Mouse (Mus musculus) Muller cell, postnatal 12 days (primary cell): ENCODE results near the gene Mosmo.
A peak's percentile ranks its signal among the peaks of the same experiment; 100 is the strongest.
"Not testable (repeated sequence)": the region's sequence is repeated elsewhere in the genome, so short reads cannot be mapped to it uniquely, and the experiment has no call there.

Source experiments
- DNase-seq: peaks from one replicate; pipeline ENCODE4 v3.0.0-alpha.2; 2015; ENCODE audit errors: inconsistent ontology term

Mosmo gene

DNA sequence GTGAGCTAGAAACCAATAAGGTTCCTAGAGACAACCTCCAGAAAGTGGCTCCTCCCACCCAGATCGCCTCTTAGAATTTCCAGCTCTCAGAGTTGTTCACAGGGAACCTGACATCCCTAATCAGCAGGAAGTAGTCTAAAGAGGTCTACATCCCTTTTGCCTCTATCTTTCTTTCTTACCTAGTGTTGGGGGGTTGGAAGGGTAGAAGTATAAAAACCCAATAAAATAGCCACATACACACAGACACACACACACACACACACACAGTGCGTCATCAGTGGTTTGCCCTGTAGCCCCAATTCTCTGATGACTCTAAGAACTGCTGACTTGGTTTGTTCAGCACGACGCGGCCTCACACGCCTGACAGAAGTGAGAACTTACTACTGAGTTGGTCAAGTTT, 22.2 kb downstream of the Mosmo start:
- no peak for DNase-seq

DNA sequence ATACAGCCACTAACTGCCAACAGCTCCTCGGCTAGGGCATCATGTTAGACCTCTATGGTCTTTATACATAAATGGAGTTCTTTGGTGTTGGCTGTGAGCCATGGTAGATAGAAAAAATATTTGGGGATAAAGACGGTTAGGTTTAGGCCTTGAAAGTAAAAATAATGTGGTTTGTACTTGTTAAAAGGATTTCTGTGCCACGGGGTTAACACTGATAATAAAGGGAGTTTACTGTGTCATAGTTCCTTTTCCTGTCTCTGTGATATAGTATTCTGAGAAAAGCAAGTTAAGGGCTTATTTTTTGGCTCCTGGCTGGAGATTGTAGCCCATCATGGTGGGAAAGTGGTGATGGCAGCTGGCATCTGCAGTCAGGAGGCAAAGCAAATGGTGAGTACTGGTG, 26.5 kb downstream of the Mosmo start:
- no peak for DNase-seq

DNA sequence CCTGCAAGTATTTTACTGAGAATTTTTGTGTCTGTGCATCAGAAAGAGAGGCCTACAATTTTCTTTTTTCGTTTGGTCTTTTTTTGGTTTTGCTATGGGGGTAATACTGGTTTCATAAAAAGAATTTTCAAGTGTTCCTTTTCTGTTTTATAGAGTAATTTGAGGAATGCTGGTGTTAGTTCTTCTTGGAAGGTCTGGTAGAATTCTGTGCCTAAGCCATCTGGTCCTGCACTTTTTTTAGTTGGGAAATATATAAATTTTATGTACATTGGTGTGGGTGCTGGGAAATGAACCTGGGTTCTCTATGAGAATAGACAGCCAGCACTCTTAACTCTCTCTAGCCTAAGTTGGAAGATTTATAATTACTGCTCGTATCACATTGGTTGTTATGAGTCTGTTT, 34.7 kb downstream of the Mosmo start:
- DNase-seq, result no peak

DNA sequence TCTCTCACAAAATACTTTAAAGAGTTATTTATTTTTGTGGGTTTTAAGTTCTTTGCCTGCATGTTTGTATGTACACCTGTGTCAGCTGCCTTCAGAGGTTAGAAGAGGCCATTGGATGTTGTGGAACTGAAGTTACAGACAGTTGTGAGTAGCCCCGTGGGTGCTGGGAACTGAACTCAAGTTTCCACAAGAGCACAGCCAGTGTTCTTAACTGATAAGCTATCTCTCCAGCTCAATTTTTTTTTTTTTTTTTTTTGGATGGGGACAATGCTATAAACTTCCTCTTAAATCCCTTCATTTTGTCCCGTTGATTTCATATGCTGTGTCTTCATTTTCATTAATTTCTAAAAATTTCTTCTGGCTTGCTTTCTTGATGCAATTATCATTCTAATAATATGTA, 35.8 kb downstream of the Mosmo start:
- no peak for DNase-seq

DNA sequence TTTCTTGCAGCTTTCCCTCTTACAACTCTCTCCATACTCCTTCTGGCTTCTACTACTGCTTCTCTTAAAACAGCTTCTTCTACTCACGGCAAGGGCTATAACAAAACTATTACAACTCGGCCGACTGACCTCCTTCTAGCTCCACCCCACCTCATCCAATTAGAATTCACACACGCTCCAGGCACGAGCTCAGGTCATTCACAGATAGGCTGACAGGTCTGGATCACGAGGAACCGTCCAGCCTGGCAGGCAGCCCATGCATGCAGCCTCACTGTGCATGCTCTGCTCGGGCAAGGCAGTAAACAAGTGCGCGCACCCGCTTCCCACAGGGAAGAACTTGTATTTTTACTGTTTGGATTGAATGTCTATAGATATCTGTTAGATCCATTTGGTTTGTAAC, 36.5 kb downstream of the Mosmo start:
- not testable (repeated sequence) for DNase-seq

DNA sequence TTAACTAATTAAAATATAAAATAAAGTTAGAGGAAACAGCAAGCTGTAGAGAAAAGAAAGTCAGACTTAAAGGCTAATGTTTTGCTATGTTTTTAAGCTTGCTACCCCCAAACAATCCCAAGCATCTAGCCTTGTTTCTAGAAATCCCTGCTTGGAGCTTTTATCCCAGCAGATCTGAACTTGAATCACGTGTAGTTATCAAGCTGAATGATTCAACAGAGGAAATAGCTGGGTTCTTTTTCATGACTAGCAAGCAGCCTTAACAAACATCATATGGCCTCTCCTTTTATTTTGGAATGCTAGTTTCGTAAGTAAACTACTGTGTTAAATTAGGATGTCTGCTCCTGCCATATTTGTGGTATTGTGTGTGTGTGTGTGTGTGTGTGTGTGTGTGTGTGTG, 39.8 kb downstream of the Mosmo start:
- DNase-seq, result no peak

DNA sequence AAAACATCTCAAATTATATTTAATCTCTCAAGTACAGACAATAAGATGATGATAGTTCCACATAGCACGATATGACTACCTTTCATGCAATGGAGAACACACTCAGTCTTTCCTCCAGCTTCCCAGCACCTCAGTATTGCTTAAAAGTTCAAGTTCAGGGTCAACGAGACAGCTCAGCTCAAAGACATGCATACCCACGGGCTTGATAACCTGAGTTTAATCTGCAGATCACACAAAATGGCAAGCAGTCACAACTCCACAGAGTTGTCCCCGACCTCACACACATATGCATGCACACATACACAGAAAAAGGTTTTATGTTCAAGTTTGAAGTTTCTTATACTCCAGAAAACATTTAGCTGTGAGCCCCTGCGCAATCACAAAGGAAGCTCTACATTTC, 43.6 kb downstream of the Mosmo start:
- DNase-seq, result no peak

DNA sequence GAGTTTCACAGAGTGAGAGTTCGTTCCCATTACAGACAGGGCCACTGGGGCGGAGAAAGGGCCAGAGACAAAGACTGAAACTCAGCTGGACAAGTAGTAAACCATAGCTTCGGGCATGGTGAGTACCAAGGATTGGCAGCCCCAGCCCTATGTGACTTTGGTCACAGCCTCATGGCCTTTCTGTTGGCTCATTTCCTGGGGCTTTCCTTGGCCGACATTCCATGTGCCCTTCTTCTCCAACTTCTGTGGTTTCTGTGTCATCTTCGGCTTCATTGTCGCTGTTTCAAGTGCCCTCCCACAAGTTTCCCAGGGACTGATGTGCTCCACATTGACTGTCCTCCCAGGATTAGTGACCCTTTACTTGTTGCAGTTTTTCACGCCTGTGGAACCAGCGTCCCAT, 44.0 kb downstream of the Mosmo start:
- DNase-seq, result peak; percentile 69

DNA sequence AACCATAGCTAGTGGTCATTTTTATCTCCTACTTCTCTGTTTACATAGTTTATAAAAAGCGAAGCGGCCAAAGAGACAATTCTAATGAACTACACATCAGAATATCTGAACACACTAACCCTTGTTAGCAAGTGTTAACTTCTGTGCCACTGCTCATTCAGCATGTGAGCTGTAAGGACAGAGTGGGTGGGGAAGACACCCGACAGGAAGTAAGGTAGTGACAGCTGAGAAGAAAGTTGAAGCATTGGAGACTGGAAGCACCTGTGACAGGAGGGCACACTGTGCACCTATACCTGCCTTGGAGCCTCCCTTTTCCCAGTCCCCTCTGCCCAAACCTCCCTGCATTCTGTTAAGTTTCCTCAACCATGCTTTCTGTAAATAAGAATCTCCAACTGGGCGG, 44.6 kb downstream of the Mosmo start:
- DNase-seq, result no peak

DNA sequence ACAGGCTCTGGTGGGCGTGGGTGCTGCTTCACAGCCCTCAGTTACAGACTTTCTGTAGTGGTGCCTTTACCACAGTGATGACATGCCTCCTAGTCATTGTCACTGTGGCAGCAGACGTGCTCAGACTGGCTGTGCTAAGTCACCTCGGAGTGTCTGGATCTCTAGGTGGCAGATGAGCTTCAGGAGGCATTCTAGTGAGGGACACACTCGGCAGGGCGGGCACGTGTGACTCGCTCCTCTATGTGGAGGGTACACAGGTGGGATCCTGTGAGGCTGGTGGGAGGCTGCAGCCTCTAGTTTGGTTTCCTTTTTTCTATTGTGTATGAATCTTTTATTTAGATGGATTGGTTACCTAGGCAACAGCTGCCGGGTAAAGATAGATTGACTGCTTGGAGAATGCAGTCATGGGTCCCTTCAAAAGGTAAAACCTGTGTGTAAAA, 45.4 kb downstream of the Mosmo start:
- peak; percentile 8 for DNase-seq

DNA sequence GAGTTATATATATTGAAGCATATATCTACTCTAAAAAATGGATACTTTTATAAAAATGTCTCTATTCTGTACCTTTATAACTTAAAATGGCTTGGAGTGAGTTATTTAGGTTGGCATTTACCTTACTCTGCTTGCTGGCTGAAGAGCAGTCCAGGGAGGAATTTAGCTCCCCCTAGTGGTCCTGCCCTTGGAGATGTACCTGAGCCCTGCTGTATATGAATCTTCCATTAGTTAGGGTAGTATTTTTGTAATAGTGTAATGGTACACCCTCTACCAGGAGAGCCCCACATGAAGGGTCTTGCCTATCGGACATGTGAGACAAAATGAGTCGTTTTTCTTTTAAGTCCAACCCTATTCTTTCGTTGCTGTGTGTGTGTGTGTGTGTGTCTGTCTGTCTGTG, 50.2 kb downstream of the Mosmo start:
- no peak for DNase-seq

DNA sequence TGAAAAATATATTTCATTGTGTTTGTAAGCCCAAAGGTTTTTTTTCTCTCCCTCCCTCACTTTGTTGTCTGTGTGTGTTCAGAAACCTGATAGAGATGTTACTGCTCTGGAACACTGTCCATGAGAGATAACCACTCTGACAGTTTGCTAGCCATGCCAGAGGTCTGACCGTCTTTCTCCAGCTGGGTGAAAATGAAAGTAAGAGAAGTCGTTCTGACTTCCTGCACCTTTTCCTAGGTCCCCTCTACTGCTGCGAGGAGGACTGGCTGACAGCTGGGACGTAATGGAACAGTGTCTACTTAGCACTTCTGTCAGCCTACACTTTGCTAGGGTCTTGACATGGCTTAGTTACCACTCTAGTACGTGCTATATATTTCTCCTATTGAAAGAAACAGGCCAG, 52.2 kb downstream of the Mosmo start:
- no peak for DNase-seq

DNA sequence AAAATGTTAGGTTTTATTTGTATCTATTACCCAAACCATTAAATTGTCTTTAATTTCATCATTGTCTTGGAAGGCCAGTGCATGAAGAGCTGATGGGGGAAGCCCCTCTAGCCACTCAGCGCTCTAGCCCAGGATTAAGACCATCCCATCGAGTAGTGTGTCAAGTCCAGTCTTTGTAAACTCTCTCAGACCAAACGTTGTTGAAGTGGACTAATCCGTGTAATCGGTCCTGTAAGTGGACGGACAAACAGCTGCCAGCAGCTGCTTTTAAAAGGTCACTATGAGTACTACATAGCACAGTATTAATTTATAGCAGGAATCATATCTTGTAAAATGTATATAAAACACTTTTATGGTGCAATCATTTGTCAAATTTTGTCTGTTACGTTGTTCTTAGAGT, 55.5 kb downstream of the Mosmo start:
- DNase-seq, result no peak

DNA sequence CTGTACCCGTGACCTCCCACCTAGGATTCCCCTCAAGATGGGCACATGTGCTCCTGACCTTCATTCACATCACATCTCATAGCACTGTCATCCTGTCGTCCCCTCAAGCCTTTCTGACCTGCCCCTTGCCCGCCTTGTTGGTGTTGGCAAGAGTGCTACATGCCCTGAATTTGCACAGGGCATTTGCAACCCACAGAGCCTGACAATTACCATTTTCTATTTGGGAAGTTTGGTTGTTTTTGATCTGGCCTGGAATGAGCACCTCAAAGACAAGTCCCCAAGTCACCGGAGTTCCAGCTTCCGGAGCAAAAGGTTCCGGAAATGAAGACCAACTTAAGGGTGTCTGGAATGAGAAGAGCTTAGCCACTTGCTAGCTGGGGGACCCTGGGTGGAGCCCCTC, 61.6 kb downstream of the Mosmo start, which contains the start of gene Vwa3a:
Gene Vwa3a (plus strand): TSS at position 301 of the 400 bp plus-strand sequence.
- DNase-seq, result no peak

DNA sequence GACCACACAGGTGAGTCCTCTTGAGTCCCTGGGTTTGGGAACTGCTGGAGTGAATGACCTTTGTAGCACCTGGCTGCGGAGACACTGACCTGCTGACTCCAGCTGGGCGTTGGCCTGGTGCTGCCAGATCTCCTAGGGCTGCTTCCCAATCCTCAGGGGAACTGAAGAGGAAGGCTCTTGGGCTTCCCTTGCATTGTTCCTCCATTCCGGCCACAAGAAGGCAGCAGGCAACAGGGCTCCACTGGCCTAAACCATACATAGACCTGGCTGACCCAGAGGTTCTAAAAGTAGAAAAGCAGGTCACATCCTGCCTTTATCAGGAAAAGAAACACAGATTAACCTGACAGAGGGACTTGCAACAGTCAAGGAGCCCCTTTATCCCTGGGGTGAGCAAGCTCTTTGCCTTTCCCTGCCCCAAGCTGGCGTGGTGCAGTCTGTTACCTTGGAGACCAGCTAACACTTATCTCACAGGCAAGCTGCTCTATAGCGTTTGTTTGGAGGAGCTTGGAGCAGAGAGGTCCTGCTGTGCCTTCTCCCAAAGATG, 62.2 kb downstream of the Mosmo start:
- DNase-seq, result no peak

DNA sequence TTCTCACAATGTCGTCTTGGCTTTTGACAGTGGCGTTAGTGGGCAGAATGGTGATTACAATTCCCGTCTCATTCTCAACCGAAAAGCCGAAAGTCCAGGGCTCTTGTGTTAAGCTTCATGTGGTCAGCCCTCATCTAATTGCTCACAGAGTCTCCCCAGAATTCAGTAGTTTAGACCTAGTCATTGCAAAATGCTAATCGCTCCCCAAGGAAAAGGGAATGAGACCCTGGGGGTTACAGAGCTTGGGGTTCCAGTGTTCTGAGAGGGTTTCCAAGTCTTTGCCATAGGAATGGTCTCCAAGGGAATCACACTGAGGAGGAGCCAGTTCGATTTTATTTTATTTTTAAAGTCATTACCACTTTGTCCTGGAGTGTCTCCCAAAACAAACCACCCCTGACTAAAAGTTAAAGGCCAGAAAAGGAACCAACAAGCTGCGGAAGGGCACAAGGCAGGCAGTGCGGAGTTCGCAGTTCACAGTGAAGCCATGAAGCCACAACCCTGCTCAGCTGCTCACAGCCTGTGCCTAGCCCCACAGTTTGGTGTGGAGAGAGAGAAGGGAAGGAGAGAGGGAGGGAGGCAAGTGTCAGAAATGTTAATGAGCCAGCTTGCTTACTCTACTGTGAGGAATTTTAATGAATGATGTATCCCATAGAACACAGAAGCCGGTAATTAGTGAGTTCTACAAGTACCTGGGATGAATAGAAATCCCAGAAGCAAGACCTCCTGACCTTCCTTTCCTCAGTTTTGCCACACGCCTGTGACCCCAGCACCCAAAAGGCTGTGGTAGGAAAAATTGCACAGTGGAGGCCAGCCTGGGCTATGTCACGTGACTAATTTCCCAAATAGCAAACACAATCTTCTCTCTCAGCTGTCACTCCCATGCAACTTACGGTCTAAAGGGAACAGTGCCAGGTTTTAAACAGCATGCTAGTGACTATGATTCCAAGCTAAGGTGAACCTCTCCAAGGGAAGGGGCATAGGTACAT, 66.2 kb downstream of the Mosmo start:
- DNase-seq, result peak; percentile 55

DNA sequence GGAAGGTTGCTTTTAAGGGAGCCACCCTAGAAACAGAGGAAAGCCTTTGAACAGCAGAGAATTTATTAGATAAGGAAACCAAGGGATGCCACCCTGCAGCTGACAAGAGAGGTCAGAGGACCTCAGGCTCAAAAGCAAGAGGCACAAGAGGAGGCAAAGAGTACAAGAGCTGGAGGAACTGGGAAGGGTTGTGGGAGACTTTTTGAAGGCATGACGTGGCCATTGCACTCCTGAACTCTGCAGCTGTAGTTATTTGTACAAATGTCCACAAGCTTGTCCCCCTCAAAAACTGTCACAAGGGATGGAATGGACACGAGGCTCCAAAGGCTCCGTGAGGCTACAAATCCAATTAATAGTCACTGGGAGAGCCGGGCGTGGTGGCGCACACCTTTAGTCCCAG, 67.2 kb downstream of the Mosmo start:
- no peak for DNase-seq

DNA sequence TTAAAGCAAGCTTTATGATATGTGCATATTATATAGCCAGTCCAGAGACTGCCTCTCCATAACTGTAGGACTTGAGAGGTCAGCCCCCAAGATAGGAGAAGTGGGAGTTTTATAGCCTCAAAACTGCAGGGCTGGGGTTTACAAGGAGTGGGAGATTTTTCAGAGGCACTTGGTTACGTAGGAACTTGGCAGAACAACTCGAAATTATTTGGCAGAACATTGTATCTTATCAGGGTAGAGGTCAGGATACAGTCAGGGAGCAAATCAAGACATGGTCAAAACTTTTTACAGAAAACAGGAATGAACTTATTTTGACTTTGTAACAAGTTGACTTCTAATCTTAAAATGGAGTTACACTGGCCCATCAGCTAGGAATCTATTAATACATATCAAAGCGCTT, 68.6 kb downstream of the Mosmo start:
- DNase-seq, result no peak

DNA sequence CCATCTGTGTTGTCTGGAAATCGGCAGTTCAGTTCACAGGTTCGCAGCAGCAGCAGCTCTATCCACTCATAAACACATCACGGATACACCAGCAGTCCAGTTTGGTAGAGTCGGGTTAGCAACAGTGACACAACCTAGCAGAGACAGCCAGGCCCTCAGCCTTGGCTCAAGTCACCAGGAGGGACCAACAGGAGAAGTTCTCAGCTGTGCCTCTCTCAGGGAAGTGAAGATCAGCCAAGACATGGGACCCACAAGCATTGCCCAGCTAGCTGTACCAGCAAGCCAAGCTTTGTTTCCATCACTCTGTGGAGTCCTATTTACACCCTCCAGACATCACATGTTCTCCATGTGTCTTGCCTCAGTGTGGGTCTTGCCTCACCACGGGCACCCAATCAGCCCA, 69.4 kb downstream of the Mosmo start:
- no peak for DNase-seq

DNA sequence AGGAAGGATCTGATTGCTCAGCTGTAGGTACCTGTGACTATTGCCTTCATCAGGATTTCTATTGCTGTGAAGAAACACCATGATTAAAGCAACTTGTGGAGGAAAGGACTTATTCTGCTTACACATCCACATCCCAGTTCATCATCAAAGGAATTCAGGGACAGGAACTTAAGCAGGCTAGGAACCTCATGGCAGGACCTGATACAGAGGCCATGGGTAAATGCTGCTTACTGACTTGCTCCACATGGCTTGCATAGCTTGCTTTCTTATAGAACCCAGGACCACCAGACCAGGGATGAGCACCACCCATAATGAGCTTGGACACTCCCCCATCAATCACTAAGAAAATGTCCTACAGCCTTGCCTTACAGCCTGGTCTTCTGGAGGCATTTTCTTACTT, 71.1 kb downstream of the Mosmo start:
- DNase-seq, result no peak

DNA sequence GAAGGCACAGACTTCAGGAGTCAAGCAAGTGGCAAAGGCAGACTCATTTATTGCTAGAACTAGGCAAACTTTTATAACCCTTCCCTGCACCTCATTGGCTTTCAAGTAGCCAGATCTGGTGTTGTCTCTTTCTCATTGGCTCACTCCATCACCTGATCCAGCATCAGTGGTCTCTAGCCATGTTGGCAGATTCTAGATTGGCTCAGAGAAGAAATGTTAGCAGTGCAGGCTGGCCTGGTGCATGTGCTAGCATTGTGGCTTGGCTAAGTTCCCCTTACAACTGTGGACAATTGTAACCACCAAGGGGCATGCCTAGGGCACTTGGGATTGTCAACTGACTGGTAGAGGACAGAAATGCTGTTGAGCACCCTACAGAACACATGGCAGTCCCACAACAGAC, 73.9 kb downstream of the Mosmo start:
- peak; percentile 50 for DNase-seq

DNA sequence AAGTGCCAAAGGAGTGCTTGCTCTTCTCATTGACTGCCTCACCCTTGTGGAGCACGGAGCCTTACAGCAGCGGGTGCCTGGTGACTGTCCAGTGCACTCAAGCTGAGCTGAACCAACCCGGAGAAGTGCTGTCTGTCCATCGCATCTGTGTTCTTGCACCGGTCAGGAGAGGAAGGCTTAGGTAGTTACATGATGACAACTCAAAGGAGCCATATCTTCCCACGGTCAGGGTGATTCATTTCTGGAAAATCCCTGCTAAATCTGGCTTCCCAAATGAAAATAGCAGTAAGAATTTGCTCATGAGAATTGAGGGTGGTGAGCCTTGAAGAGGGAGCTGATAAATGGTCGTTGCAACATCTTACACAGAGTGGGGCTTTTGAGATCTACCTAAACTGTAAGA, 74.5 kb downstream of the Mosmo start:
- peak; percentile 23 for DNase-seq

DNA sequence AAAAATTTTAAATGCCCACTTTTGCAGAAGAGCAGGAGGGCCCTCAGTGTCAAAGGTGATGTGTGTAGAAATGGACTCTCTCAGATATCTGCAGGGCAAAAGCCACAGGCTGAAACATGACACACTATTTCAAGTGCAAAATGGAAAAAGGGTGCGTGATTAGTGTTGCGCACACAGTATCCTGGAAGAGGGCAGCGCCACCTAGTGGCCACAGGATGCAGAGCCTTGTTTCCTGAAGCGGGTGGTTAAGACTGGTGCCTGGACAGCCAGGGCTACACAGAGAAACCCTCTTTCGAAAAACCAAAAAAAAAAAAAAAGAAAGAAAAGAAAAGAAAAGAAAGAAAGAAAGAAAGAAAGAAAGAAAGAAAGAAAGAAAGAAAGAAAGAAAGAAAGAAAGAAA, 77.3 kb downstream of the Mosmo start:
- peak; percentile 81 for DNase-seq
